Mouse (Mus musculus) heart, postnatal 36 days (tissue): ENCODE data around the gene Scnn1a. TPM values are rescaled to one million over a fixed set of nuclear protein-coding genes. Genes with fewer than 3 reads are reported as not detected.

ENCODE experiments used
- DNase-seq, 2 experiments: peaks; one replicate each; pipeline ENCODE4 v3.0.0; 2021 to 2022
- intact Hi-C: fragments of 180-260 bp; cut with DNase I; formaldehyde crosslinking; loops from one replicate; pipeline ENCODE4 v1.15.1; 2025
- total RNA-seq, 2 experiments: library from RNA; stranded (reverse); gene quantifications; 2 replicates each; pipeline ENCODE4 v1.2.3; 2021

Scnn1a gene
- total RNA-seq, 2 experiments from 2014 or later: 0.46 to 1.1 TPM

DNA sequence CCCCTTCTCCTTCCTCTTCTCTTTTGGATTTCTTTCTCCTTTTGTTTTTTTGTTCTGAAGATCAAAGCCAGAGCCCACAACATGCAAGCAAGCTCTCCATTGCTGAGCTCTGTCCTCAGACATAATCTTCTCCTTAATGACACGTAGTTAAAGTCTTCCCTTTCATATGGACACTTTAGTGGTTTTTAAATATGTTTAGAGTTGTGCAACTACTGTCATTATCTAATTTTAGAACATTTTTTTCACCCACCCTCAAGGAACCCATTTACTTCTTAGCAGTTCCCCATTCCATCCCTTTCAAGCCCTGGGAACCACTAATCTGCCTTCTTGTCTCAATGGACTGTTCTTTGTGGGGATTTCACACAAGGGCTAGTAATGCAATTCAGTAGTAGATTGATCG lies 13.9 kb downstream of the Scnn1a start:
- intact Hi-C loops: no loop called here
- DNase-seq: no peak

DNA sequence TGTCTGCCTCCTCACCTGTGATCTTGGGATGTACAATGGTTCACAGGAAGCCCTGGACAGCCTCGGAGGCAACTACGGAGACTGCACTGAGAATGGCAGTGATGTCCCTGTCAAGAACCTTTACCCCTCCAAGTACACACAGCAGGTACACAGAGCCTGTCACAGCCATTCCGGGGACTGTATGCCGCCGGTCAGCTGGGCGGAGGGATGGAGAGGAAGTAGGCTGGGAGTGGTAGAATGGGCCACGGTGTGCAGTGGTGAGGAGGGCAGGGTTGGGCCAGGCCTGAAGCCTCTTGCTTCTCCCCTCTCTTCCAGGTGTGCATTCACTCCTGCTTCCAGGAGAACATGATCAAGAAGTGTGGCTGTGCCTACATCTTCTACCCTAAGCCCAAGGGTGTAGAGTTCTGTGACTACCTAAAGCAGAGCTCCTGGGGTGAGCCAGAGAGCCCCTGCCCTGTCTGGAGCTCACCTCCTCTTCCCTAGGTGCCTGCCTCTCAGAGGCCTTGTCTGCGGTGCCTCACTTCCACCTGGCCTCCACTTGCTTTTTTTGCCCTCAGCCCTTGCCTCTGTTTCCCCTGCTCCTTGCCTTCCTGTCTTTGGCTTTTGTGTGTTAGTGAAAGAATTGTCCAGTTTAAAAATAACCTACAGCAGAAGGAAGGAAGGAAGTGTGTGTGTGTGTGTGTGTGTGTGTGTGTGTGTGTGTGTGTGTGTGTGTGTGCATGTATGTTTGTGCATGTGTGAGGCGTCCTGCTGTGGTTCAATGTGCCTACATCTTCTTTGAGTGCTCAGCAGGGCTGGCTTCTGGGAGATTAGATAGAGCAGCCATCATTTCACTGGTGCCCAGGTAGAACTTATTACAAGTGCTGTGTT lies 18.6 kb downstream of the Scnn1a start:
- DNase-seq: no peak

DNA sequence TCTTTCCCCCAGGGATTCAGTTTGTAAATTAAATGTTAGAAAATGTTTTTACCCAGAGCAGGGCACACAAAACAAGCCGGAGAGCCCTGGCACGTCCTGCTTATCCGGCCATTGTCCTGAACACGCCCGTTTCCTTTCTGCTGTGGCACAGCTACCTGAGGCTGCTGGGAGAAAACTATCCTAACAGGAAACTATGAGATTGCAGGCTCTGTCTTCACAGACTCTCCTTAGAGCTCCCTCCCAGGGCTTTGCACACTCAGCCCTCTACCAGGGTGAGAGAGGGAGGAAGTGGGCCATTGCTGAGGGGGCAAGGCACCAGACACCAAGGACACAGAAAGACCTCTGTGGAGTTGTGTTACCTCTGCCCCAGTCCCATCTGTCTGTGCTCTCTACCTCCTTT lies 19.8 kb downstream of the Scnn1a start:
- intact Hi-C loops: no loop called here
- DNase-seq: no peak

More for the DNA sequence above, 18.6 kb downstream of the Scnn1a start:
- intact Hi-C loops: no loop called here

DNA sequence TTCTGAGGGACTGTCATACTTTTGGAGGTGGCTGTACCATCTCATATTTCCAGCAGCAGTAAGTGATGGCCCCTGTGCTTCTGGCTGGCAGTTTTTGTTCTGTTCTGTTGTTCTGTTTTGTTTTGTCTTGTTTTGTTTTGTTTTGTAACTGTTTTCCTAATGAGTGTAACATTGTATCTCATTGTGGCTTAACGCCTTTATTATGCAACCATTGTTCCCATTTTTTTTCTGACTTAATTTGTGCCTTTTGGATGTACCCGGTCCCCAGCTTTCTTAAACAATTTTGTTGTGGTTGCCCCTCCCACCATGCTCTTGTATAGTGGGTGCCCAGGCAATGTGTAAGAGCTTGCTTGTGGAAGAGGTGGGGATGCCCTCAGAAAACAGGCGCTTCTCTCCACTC lies 21.7 kb downstream of the Scnn1a start:
- intact Hi-C loops: no loop called here
- DNase-seq: no peak

DNA sequence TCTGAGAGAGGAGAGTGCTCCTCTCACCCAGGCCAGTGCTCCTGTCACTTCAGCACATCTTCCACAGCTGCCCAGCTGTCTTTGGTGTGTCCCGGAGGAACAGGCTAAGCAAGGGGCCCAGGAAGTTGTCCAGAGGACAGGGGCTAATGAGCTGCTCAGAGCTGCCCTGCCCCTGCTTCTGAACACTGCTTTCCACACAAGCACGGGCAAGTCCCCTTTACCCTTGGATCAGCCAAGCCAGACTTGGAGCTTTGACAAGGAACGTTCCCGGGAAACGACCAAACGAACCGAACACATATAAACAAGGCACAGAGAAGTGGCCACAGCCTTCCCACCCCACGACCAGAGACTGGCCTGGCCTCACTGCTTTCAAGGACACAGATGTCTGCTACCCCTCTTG lies 23.6 kb downstream of the Scnn1a start:
- DNase-seq: peak in 1 of 2 experiments; percentile 60
- intact Hi-C loops: no loop called here

DNA sequence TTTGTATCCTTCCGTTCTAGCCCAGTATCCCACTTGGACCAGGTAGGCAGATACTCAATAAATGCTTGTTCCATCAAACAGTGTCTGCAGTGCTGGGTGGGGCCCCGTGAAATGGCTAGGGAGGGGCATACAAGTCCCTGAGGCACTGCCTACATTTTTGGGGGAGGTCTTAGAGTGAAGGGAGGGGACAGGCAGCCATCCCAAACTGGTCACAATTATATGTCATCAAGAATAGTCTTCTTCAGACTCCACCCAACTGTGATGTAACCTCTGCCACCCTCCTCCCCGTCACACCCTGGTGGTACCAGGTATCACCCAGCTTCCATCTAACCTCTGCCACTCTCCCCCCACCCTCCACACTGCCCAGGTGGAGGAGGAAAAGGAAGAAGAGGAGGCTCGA lies 24.4 kb downstream of the Scnn1a start:
- DNase-seq: no peak
- intact Hi-C loops: no loop called here

DNA sequence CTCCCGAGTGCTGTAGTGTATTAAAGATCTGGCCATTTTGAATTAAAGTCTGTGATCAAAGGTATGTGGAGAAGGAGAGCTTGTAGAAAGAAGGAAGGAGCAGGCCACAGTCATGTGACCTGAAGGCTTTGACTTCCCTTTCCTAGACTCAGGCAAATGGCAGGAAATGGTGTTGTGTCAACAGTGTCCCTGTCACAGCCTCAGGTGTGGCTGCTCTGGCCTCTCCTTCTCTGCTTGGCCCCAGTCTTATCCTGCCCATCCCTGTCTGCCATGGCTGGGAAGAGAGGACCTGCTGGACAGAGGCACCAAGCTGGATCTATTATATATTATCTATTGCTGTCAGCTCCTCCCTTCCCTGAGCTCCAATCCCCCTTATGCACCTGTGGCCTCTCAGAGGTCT lies 25.2 kb downstream of the Scnn1a start:
- intact Hi-C loops: no loop called here
- no peak for DNase-seq

DNA sequence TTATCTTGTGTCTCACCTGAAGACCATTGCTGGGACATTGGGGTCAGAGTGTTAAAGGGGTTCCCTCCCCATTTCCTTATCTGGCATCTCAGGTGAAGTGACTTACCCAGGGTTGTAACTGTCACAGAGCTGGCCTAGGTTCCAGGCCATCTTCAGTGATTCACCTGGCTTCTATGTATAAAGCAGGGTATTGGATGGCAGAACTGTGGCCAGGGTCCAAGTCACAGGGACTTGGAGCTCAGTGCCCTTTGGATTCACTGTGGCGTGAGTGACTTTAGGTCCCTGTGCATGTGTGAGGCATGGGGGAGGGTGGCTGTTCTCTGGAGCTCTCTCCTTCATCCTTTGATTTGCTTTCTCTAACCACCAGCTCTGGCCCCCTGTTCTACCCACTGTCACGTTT lies 25.6 kb downstream of the Scnn1a start:
- no peak for DNase-seq
- intact Hi-C loops: no loop called here

DNA sequence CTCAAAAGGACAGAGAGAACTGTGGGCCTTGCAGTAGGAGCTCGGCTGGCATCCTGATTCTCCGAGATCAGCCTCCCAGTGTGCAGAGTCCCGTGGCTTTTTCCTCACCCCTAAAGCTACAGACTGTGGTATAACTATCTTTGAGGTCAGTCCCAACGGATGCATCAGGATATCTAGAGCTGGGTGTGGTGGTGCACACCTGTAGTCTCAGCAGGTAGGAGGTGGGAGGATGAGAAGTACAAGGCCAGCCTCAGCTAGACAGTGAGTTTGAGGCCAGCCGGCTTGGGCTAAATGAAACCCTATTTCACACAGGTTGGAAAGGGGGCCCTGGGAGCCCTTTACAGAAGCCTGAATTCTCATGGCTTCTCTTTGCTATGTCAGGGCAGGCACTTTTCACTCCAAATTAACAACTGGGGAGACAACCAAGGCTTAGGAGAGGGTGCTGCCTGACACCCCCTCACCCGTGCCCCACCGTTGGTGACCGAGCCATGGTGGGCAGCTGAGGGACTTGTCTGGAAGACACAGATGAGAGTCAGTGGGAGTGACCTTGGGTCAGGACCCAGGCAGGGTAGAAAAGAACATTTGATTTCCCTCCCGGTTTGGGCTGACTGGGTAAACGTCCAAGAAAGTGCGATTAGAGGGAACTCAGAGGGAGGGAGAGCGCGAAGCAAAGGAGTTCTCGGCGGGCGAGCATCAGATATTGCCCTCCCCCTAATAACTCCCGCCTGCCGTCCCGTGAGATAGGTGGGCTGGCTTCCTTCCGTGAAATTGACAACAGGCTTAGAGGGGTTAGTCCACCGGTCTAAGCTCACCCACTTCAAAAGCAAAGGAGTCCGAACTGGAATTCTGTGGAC lies 28.5 kb downstream of the Scnn1a start, which contains the start of gene Tnfrsf1a:
Gene Tnfrsf1a (plus strand): TSS at position 642 of the 854 bp plus-strand sequence.
- DNase-seq: no peak
- intact Hi-C loops: no loop called here

DNA sequence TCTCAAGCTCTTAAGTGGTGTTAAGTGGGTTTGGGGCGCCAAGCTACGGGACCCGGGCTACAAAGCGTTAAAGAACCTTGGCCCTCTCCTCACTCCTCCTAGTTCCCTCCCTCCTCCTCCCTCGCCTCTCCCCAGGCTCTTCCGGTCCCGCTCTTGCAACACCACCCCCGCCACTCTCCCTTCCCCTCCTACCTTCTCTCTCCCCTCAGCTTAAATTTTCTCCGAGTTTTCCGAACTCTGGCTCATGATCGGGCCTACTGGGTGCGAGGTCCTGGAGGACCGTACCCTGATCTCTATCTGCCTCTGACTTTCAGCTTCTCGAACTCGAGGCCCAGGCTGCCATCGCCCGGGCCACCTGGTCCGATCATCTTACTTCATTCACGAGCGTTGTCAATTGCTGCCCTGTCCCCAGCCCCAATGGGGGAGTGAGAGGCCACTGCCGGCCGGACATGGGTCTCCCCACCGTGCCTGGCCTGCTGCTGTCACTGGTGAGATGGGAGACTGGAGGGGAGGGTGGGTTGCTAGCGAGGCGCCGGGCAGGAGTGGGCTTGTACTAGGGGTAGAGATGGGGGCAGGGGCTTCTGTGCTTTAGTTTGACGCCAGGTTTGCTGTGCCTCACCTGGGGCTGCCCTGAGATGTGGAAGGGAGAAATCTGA lies 29.2 kb downstream of the Scnn1a start:
- intact Hi-C loops: loop anchor here (10.0 kb wide), 1 partner anchor 435 kb away; the partner anchor contains the start of gene Lag3

DNA sequence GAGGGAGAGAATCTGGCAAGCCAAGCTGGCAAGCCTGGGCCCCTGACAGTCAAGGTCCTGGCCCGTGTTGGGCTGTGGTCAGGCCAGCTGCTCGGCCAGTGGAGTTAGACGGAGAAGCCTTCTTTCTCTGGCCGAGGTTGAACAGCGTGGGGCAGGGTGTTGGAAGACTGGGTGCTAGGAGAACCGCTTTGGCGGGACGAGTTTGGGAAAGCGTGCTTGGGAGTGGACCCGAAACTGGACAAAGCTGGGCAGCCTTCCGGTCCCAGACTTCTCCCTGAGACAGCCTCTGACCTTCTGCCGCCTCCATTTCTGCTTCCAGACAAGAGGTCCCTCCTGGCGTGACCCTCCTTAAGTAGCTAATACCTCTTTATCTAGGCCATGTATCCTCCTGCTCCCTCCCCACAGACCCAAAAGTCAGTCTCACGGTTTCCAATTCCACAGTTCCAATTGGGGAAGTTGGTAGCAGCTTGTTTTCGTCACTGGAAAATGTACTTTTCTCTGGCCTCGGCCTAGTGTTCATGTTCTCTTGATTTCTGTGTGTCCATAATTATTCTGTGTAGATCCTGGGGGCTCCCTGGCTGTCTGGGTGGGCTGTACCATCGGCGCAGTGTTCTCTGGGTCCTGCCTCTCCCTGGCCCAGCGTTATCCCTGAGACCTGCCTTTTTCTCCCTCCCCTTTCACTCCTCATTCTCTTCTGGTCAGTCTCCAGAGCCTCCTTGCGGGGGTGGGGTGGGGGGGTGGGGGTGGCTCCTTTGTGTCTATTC lies 30.0 kb downstream of the Scnn1a start:
- DNase-seq: peak; percentile 60 to 74
- intact Hi-C loops: loop anchor here (10.0 kb wide), 1 partner anchor 436 kb away; the partner anchor contains the start of gene Lag3

More for the DNA sequence above, 29.2 kb downstream of the Scnn1a start:
- DNase-seq: peak; percentile 71 to 75

DNA sequence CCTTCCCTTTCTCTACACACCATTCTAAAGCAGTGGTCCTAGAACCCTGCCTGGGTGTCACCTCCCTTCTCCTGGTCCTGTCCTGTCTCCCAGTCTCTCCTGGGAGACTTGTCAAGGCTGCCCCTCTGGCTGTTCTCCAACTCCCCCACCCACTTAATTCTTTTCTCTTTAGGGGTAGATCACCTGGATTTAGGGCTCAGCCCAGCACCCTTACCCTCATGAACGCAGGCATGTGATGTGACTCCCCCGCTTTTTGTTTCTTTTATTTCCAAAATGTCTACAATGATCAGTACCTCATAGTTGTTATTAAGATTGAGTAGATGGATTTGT lies 30.5 kb downstream of the Scnn1a start:
- DNase-seq: no peak
- intact Hi-C loops: loop anchor here (10.0 kb wide), 1 partner anchor 436 kb away; the partner anchor contains the start of gene Lag3

DNA sequence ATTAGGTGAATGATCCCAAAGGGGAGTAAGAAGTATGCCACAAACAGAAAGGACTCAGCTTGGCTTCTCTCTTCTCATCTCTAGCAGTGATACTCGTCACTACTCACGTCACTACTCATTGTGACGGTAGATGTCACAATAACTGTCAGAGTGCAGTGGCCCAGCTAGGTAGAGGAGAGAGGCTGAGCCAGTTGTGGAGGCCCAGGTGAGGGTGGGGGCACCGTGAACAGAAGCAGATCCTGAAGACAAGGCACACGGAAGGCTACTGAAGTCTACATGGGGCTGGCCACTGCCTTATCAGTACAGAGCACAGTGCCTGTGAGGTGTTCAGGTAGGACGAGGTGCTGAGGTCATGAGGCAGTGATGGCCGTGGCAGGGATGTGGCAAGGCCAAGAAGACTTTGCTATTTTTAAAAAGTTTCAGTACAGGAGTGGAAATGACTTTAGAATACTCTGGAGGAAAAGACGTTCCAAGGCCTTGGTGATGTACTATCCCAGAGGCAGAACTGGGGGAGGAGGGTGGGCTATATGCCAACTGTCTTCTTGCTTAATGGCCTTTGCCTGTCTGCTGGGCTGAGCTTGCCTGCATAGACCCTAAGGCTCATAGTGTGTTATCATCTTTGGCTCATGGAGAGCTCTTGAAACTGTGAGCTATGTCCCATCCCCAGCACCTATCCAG lies 31.0 kb downstream of the Scnn1a start:
- peak in 1 of 2 experiments; percentile 59 for DNase-seq
- intact Hi-C loops: loop anchor here (10.0 kb wide), 1 partner anchor 437 kb away; the partner anchor contains the start of gene Lag3

DNA sequence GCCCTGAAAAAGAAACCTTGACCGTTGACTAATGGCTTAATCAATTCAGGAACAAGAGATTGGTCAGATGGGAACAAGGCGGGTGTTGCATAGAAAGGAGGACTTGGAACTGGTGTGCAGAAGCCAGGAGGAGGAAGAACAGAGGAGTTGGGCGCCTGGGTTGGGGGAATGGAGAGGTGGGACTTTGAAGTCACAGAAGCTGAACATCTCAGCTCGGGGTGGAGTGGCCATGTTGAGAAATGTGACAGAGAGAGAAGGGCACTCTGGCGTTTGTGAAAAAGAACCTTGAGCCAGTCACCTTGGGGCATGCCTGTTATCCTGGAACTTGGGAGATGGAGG lies 31.6 kb downstream of the Scnn1a start:
- intact Hi-C loops: loop anchor here (10.0 kb wide), 1 partner anchor 437 kb away; the partner anchor contains the start of gene Lag3
- DNase-seq: no peak

DNA sequence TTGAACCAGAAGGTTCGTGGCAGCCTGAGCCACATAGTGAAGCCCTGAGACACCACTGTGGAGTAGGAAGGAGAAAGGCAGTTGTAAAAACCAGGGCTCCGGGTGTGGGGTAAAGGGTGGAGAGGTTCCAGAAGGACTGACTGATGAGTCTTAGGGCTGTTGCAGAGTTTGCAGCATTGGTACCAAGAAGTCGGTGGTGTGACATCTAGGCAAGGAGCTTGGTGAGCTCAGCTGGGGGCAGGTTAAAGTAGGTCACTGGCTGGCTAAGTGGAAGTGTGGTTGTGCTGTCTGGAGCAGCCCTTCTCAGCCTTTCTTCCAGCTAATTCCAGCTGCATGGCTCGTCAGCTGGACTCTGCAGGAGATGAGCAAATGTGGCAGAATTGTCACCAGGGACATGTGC lies 32.4 kb downstream of the Scnn1a start:
- no peak for DNase-seq
- intact Hi-C loops: loop anchor here (10.0 kb wide), 1 partner anchor 438 kb away; the partner anchor contains the start of gene Lag3

DNA sequence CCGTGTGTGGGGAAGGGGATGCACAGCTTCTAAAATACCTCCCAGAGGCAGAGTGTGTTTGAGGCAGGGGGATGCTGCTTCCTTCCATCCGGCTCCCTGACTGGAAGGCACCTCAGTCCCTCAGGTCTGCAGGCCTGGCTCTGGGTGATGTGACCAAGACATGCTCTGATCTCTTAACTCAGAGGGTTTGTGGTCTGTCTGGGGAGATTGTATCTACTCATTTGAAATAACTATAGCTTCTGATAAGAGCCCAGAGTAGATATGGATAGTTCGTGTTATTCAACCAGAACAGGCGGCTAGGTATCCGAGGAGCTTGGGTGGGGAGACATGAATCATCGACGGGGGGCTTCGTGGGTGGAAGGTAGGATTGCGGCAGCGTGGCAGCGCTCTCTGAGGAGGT lies 32.8 kb downstream of the Scnn1a start:
- intact Hi-C loops: loop anchor here (10.0 kb wide), 1 partner anchor 438 kb away; the partner anchor contains the start of gene Lag3
- no peak for DNase-seq

DNA sequence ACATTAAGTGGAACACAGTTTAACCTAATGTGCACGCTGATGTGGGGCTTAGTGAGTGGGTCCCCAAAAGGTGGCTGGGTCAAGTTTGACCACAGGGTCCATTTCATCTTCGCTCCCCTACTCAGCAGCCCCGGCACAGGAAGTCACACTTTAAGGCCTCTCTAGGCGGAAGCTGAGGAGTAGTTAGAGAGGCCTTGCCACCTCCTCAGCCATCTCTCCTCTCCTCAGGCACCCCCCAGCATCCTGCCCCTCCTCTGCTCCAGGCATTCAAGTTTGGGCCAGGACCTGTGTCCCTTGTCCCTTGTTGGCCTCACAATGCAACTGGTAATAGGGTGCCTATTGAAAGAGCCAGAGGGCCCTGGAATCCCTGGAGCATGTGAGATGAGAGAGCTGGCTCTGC lies 33.2 kb downstream of the Scnn1a start:
- intact Hi-C loops: loop anchor here (1.0 to 10.0 kb wide), 2 partner anchors 40 to 439 kb away; partner anchors contain the start of genes Lag3 and Ltbr
- DNase-seq: no peak

DNA sequence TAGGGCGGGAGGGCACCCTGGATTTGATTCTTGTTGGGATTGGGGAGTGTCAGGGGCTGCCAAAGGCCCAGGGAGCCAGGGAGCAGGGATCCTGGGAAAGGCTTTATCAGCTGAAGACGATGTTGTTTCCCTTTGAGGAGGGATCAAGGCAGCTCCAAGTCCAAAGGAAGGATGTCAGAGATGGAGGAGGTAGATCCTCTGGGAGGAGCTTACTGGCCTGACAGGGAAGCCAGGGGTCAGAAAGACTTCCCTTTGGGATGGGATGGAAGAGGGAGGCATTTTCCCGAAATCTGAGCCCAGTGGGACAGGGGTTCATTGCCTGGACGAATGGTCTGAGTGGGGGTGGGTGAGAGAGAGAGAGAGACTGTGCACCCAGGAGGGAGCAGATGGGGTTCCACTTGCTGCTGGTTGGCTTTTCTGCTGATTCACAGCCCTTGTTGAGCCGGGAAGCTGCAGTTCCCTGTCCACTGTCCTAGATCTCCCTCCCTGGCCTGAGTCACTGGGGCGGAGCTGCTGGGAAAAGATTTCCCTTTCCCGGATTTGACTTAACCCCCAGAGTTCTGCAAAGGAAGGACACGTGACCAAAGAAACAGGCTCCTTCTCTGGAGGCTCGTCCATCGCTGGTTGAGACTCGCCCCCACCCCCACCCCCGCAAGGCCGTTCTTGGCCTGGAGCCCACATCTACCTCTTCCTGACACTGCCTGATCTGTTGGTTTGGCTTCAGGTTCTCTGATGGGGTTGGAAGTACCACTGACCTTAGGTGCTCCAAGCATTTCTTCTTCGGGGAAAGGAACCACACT lies 34.1 kb downstream of the Scnn1a start:
- peak; percentile 73 to 83 for DNase-seq
- intact Hi-C loops: loop anchor here (1.0 to 10.0 kb wide), 2 partner anchors 41 to 440 kb away; partner anchors contain the start of genes Lag3 and Ltbr
